Mouse (Mus musculus) lung, adult 2 months (tissue): ENCODE results near the gene Tbc1d12. TPM values are rescaled to one million over a fixed set of nuclear protein-coding genes. Genes with fewer than 3 reads are reported as not detected.

Experiments
- DNase-seq: peaks from one replicate; pipeline ENCODE4 v3.0.0; 2022
- H3K4me1 ChIP-seq: fragments of 200-500 bp; 2 replicates; pipeline ENCODE4 v1.6.1; 2011; ENCODE audit warnings: low read length; ENCODE audit not compliant: control insufficient read depth, insufficient read depth
- H3K4me3 ChIP-seq: fragments of 200-500 bp; replicated peaks from 2 replicates; pipeline ENCODE3; 2011; ENCODE audit warnings: low read depth, mild to moderate bottlenecking, control low read depth, low read length; ENCODE audit errors: extremely low read depth
- CTCF ChIP-seq: fragments of 200-500 bp; IDR thresholded peaks from 2 replicates; pipeline ENCODE4 v1.5.1; 2011; ENCODE audit warnings: mild to moderate bottlenecking, low read length, control low read depth; ENCODE audit not compliant: insufficient read depth
- POLR2A ChIP-seq: fragments of 200-500 bp; IDR thresholded peaks from 2 replicates; pipeline ENCODE4 v1.6.1; 2011; ENCODE audit warnings: low read depth, mild to moderate bottlenecking, control low read depth, low read length, borderline replicate concordance; ENCODE audit errors: extremely low read depth
- WGBS: fragments of 180-500 bp; shearing (Covaris S2); methylation state at CpG from one replicate; pipeline ENCODE4 v1.1.7; 2018; 5-methylcytosine and 5-hydroxymethylcytosine counted together
- polyA plus RNA-seq: library from polyadenylated mRNA; depleted of rRNA; stranded (reverse); fragments of >200 nt; gene quantifications from 2 replicates; pipeline ENCODE4 v1.2.3, GENCODE M21; 2012; rRNA removed

The Tbc1d12 gene
- 3.5 and 4.9 TPM in 2 replicates for polyA plus RNA-seq

DNA sequence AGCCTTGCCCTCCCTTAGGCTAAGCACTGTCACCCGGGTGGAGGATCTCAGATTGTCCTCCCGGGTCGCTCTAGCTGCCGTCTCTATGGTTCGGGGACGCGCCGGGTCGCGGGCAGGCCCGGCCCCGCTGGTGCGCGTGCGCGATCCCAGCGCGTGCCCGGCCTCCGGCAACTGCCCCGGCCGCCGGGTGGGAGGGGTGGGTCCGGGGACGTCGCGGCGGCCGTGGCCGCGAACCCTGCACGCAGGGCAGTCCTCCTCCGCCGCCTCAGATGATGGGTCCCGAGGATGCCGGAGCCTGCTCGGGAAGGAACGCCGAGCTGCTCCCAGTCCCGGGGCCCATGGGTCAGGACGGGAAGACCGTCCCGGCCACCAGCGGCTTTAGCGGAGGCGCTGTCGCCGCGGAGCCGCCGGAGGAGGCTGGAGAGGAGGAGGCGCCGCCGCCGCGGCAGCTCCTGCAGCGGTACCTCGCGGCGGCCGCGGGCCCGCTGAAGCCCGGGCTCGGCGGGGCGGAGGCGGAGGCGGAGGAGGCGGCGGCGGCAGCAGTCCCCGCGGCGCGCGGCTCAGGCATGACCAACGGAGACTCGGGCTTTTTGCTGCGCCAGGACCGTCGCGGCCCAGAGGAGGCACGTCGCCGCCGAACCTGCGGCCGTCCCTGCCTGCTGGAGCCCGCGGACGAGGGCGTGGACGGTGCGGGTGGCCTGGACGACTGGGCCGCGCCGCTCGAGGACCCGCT lies at the start of gene Tbc1d12:
TSS of gene Tbc1d12 (plus strand) at position 142 of the 733 bp plus-strand sequence.
- Histone ChIP-seq H3K4me3 (peak within 1 kb of the TSS; percentile 84), H3K4me1 (no peaks in the 10 kb centered on the region)
- TF ChIP-seq CTCF (no peak), POLR2A (peak; percentile 57; the same call in 1 of the 2 replicates)
- WGBS: 1% methylated on average over 86 of the region's 101 CpGs
- DNase-seq: peak; percentile 87

DNA sequence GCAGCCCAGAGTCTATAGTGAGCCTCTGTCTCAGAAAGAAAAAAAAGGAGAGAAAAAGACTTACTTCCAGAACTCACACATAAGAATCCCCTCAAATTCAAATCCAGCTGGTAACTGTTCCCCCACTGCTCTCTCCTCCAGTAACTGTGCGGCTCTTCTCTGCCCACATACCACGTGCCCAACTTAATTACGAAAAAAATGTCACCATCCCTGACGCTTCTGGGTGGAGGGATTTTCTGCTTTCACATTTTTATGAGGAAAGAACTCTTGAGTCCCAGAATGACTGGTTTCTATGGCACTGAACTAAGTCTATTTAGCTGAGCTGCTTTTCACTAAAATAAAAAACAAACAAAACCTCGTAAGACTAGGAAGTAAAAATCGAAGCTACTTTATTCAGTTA lies 48.6 kb upstream of the Tbc1d12 start:
- TF ChIP-seq CTCF (no peak), POLR2A (no peak)
- H3K4me1 ChIP-seq: no peaks in the 10 kb centered on the region
- DNase-seq: no peak
- no peak overlapping the region for H3K4me3 ChIP-seq
- WGBS: 86% methylated on average over 6 of the region's 6 CpGs

DNA sequence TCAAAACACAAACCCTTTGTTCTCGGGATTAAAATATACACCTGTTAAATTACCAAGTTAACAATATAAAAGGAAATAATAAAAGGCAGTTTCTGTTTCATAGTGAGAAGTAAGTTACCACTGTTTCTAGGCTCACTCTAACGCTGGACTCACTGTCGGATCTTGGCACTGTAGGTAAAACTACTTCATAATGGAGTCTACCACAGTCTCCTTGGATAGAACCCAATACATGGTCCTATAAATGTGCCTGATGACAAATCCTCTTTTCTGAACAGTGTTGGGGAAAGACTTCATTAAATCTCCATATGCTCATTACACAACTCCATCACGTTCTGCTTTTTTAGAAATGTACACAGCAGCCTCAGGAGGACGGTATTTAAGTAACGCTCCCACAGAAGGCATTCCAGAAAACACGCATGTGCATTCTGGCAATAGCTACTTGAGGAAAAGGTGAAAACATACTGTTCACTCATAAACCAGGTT lies 42.8 kb upstream of the Tbc1d12 start:
- H3K4me1 ChIP-seq: no peaks in the 10 kb centered on the region
- no peak for DNase-seq
- no peak overlapping the region for H3K4me3 ChIP-seq
- TF ChIP-seq POLR2A: no peak
- WGBS: 90% methylated on average over 7 of the region's 7 CpGs

DNA sequence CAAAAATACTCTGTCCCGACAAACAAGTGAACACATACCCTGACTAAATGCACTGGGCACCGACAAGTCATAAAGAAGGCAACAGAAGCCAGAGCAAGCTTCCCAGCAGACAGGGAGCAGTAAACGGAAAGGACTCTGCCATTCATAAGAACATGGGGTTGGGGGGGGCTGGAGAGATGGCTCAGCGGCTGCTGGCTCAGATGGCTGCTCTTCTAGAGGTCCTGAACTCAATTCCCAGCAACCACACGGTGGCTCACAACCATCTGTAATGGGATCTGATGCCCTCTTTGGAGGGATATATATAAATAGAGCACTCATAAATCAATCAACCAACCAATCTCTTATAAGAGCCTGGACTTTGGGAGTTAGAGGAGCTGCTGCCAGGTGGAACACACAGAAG lies 39.8 kb upstream of the Tbc1d12 start:
- DNase-seq: no peak
- 74% methylated on average over 5 of the region's 5 CpGs for WGBS
- no peak for TF ChIP-seq POLR2A
- no peak for TF ChIP-seq CTCF
- Histone ChIP-seq H3K4me1 (no peaks in the 10 kb centered on the region), H3K4me3 (no peak overlapping the region)

DNA sequence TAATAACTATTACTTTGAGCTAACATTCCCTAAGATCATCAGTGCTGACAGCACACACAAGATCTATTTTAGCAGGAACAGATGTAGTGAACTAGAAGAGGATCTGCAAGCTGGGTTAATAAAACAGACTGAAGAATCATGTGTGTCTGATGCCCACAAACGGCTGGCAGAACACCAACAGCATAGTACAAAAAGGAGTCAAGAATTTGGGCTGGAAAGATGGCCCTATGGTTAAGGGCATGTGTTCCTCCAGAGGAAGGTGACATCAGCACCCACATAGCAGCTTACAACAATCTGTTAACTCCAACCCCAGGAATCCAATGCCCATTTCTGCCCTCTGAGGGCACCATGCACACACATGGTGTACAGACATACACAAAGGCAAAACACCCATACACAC lies 38.1 kb upstream of the Tbc1d12 start:
- DNase-seq: no peak
- Histone ChIP-seq H3K4me1 (no peaks in the 10 kb centered on the region), H3K4me3 (no peak overlapping the region)
- TF ChIP-seq POLR2A (no peak), CTCF (no peak)
- 86% methylated on average over 1 of the region's 1 CpGs for WGBS

DNA sequence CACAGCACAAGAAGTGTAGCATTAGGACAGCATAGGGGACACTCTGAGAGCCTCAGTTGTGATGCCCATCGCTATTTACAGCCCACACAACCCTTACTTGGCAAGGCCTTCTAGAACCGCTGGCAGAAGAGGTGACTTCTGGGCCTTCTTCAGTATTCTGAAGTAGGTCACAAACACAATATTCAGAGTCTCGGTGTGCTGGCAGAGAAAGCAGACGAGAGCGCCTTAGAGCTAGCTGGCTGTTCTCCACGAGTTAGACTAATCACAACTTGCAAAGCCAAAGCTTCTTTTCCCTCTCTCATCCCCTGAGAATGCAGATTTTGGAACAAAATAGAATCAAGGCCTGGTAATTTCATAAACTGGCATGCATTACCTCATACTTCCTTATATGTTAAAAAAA lies 37.6 kb upstream of the Tbc1d12 start:
- H3K4me3 ChIP-seq: no peak overlapping the region
- 78% methylated on average over 6 of the region's 6 CpGs for WGBS
- H3K4me1 ChIP-seq: no peaks in the 10 kb centered on the region
- no peak for DNase-seq
- no peak for TF ChIP-seq POLR2A
- TF ChIP-seq CTCF: no peak

DNA sequence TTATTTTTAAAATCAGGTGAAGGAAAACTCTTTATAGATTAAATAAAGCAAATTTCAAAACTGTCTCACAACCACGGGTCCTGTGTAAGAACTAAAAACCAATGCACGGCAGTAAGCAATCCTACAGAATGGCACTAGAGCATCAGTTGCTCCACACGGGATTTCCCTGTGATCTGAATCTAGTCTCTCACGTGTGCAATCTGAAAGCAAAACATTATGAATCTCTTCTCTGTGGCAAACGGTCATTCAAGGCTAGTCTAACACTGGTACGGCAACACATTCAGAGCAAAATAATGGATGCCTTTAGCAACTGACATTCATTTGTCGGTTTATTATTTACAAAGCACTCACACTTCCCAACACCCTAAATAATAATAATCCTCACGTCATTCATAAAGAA lies 18.2 kb upstream of the Tbc1d12 start:
- 26% methylated on average over 8 of the region's 8 CpGs for WGBS
- no peak for TF ChIP-seq CTCF
- no peak for TF ChIP-seq POLR2A
- Histone ChIP-seq H3K4me1 (peaks cover 6% of the 10 kb centered on the region), H3K4me3 (no peak overlapping the region)
- DNase-seq: no peak

DNA sequence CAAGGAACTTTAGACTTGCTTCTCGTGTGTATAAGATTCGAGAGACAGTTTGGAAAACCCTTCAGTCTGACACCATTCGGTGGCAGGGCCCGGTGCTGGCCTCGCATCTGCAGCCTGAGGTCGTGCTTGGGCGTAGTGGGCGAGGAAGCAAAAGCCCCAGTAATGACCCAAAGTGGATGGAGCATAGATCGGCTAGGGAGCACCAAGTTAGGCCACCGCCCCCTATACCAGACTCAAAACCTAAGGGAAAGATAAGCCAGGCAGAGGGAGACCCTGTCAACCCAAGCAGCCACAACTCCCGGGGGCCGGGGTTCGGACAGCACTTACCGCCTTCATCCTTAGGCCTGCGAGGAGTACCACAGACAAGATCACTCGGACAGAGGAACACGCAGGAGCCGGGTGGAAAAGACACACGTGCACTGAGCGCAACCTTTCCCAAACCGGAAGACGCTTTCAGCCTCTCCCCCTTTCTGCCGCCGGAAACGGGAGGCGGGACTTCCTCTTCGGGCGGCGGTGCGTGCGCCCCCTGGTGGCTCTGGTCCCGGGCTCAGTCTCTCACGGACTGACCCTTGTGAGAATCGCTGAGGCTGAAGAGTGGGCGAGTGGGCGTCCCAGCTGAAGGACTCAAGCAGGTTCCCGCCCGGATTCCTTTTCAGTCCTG lies 17.5 kb upstream of the Tbc1d12 start, which contains the start of gene Noc3l:
TSS of gene Noc3l (minus strand) at position 472 of the 661 bp plus-strand sequence.
- 0 out of 2 replicates have a peak, but pooled peaks have one; percentile 50 for TF ChIP-seq POLR2A
- peak; percentile 69 for TF ChIP-seq CTCF
- Histone ChIP-seq H3K4me3 (peak within 1 kb of the TSS; percentile 96), H3K4me1 (peaks cover 6% of the 10 kb centered on the region)
- under 1% methylated on average over 38 of the region's 38 CpGs for whole genome bisulfite sequencing
- DNase-seq: peak; percentile 95

DNA sequence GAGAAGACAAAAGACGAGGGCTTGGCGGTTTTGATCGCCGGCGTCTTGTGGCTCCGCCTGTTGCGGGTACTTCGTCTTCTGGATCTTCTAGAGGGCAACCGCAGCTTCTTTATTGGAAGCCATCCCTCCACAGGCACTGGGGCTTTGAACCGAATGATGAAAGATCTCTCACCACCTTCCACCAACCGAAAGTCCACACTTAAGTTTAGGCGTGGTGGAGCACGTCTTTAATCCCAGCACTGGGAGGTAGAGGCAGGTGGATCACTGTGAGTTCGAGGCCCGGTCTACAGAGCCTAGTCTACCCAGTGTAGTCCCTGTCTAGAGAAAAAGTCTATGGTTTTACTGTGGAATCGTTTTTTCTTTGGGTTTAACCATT lies 17.0 kb upstream of the Tbc1d12 start:
- WGBS: 10% methylated on average over 16 of the region's 16 CpGs
- DNase-seq: no peak
- Histone ChIP-seq H3K4me3 (peak overlapping the region; percentile 96), H3K4me1 (peaks cover 6% of the 10 kb centered on the region)
- TF ChIP-seq POLR2A (no peak), CTCF (no peak)

DNA sequence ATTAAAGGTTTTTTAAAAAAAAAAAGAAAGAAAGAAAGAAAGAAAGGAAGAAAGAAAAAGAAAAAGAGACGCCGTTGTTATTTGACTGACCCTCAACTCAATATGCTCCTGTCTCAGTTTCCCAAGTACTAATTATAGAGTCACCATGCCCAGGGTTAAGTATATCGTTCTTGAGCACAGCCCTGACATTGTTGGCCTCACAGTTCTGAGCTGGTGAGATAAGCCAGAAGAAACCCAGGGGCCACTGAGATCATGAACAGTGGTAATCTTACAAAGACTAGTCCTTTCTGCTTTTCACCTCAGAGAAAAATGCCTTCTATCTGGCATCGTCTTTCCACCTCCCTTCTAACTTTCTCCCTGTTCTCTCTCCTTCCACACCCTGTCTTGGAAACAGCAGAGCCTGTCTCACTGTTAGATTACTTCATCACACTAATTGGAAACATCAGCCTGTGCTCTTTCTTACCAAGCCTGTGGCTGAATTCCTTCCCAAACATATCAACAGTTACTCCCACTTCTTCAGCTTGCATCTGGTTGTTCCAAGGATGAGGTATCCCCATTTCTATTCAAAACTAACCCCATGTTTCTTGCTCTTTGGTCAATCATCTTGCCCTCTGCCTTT lies 16.1 kb upstream of the Tbc1d12 start:
- WGBS: 87% methylated on average over 4 of the region's 4 CpGs
- peaks cover 6% of the 10 kb centered on the region for H3K4me1 ChIP-seq
- no peak for DNase-seq
- H3K4me3 ChIP-seq: no peak overlapping the region
- TF ChIP-seq POLR2A (no peak), CTCF (no peak)
